Mouse (Mus musculus) retina, postnatal 1 day (tissue): ENCODE results near the gene Acap2.

Source experiments
- DNase-seq: peaks from one replicate; pipeline ENCODE4 v3.0.0-alpha.2; 2012

The Acap2 gene

DNA sequence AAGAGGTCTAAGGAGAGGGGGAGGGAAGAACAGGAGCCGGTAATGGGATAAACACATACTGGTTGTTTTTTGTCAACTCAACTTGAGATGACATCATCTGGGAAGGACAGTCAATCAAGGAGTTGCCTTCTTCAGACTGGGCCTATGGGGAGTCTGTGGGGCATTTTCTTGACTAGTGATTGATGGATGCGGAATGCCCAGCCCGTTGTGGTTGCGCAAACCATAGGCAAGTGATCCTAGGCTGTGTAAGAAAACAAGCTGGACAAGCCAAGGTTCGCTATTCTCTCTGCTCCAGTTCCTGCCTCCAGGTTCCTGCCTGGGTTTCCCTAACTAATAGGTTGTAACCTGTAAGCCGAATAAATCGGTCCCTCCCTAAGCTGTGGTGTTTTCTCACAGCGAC, 4.1 kb upstream of the Acap2 start:
- DNase-seq: no peak

- no peak for DNase-seq
Observed at GRCm38 (mm10) chr16:31204216-31204615, 3.2 kb upstream of the Acap2 start.

DNA sequence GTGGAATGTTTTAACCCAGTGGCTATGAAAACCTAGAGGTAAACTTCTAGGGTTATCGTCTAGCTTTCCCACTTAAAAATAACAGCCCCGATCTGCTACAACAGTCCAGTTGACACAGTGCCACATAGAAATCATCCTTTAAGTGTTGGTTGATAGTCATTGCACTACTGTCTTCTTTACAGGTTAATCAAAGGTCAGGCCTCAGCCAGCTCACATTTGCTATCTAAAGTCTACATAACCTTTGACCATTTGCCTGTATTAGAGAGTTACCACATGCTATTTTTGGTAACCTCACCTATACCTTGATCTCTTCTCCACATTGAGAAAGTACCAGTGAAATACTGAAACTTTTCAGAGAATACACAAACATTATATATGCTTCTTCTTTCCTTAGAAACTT, 659 bp upstream of the Acap2 start:
- no peak for DNase-seq

GRCm38 (mm10) chr16:31199926-31200789, 887 bp downstream of the Acap2 start:
- DNase-seq: peak; percentile 72

DNA sequence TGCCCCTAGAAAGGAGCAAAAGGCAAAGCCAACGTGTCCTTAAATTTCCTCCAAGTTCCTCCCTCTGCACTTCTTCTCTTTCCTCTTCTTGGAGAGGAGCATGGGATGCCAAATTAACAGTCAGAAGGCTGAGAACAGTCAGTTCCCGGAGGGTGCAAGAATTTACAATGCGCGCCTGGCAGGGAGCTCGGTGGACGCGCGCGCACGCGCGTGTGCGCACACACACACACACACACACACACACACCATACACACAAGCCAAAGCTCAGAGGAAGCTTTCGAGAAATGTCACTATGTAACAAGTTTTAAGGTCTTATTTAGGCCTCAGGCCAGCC, 1.5 kb downstream of the Acap2 start:
- DNase-seq: peak; percentile 61

DNA sequence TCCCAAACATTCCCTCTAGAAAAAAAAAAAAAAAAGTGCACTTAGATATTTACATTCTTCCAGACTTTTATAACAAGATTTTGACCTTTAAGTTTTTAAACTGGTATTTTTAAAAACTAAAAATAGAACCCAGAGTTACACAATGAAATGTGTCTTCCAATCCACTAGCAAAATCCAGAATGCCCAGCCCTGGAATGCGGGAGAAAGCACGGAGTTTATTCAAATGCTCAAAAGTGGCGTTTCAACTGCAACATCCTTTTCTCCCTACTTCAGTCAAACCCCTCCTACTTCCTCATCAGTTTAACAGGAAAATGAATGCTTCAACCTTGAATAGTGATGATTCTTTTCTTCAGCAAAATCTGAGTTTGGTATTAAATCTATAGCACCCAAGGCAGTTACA, 4.1 kb downstream of the Acap2 start:
- DNase-seq: no peak

GRCm38 (mm10) chr16:31192526-31192925, 8.5 kb downstream of the Acap2 start:
- DNase-seq: no peak

GRCm38 (mm10) chr16:31191818-31192217, 9.2 kb downstream of the Acap2 start:
- DNase-seq: no peak

GRCm38 (mm10) chr16:31190426-31190825, 10.6 kb downstream of the Acap2 start:
- DNase-seq: no peak

DNA sequence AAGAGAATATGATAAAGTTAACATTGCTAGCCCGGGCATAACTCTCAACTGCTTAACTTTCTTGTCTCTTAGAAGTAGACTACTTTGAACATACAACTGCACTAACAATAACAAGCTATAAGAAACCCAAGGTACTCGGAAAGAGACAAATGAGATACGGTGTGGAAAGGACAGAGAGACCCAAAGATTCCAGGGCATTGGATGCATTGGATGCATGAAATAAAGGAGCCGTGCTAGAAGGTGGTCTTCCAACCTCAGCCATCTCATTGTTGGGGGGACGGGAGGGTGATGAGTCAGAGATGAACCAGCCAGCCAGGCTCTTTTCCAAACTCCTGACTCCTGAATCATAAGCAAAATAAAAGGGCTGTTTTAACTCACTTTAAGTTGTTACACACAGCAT, 11.8 kb downstream of the Acap2 start:
- DNase-seq: no peak

DNA sequence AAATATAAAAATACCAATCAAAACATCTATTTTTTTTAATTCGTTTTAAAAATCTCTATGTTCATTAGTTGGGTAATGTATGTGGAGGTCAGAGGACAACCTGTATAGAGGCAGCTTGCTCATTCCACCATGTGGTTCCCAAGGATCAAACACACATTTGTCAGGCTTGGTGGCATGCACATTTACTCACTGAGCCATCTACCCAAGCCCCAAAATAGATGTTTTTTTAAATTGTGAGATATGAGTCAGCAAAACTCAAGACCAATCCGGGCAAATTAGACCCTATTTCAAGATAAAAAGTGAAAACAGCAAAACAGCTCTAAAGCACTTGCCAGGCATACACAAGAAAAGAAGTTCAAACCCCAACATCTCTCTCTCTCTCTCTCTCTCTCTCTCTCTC, 12.2 kb downstream of the Acap2 start:
- no peak for DNase-seq

DNA sequence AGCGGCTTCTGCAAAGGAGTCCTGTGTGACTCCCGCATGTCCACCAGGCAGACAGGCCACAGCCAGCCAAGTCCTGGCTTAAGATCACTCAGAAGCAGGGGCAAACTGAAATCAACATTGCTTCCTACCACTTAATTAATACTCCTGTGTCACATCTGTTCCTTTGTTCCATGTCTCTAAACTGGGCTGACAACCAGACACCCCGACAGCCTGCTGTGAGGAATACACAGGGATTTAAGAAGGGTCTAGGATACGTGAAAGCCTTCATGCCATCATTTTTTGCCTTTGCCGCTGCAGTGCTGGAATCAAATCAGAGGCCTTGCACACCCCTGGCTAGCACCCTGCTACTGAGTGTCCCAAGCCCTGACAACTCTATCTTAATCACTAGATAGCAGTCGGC, 12.8 kb downstream of the Acap2 start:
- peak; percentile 45 for DNase-seq

GRCm38 (mm10) chr16:31187192-31187591, 13.9 kb downstream of the Acap2 start:
- DNase-seq: no peak

DNA sequence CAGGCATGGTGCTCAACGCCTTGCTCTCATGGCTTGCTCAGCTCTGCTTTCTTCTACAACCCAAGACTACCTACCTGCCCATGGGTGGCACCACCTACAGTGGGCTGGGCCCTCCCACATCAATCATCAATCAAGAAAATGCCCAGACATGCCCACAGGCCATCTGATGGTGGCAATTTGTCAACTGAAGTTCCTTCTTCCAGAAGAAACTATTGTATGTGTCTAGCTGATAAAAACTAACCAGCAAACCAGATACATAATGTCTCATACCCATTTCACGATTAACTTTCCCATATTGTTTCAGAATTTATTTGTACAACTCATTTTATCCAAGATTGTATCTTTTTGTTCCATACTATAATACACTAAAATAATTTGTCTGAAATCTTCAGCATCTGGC, 15.3 kb downstream of the Acap2 start:
- DNase-seq: no peak

DNA sequence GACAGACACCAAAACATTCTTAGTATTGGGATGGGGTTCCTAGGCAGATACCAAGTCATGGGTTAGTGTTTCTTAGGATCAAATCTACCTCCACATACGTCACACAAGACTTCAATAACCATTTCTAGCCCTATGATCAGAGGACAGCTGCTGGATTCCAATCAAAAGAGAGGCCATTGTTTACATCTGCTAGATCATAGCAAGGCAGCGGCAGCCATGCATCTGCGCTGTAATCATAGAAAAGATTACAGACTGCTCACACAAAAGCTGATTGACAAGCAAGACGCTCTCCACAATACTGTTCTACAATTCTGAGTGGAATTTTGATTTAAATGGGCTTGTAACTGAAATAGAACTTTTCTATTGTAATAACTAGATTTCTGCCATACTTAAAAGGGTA, 16.3 kb downstream of the Acap2 start:
- peak; percentile 60 for DNase-seq

- DNase-seq: no peak
Observed at GRCm38 (mm10) chr16:31182576-31182975, 18.5 kb downstream of the Acap2 start.

DNA sequence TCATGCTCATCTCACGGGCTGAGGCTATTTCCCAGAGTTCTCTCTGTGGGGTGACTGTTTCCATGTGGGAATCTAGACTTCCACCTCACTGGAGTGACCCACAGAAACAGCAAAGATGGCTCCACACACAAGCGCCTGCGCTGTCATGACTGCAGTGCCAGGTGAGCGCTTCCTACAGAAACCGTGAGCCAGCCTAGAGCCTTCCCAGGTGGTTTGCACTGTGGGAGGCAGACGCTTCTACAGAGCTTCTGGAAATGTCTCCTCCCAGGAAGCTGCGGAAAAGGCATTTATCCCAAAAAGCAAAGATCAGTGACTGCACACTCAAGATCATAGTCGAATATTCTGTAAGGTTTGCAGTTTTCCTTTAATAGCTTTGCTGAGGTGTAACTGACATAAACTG, 20.2 kb downstream of the Acap2 start:
- DNase-seq: no peak

- DNase-seq: no peak
Observed at GRCm38 (mm10) chr16:31179384-31179783, 21.7 kb downstream of the Acap2 start.

DNA sequence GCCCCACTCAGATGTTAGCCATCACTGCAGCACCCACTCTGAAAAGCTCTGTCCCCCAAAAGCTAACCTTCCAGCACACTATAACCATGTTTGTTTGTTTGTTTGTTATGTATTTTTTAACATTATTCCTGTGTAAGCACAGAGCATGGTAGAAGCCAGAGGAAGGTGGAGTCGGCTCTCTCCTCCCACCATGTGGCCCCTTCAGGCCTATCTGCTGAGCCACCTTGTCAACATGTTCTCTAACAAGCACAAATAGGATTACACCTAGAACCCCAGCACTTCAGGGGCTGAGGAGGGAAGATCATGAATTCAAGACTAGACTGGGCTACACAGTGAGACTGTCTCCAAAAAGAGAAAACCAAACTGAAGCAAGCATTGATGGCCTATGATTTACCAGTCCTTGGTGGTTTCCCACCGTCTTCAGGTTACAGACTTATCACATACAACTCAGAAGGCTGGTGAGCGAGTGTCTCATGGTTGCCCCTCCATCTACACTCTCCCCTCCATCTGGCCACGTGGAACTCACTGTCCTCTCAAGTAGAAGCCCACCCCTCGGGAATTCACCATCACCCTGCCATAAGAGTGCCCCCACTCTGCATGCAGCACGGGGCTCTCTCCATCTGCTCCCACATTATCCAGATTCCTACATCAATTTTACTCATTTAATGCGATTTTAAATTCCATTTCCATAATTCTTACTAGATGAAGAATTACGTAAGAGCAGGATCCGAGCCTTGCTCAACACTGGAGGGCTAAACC, 26.0 kb downstream of the Acap2 start:
- DNase-seq: no peak

- DNase-seq: no peak
Observed at GRCm38 (mm10) chr16:31172229-31172628, 28.8 kb downstream of the Acap2 start.

- no peak for DNase-seq
Observed at GRCm38 (mm10) chr16:31171418-31171817, 29.6 kb downstream of the Acap2 start.

- DNase-seq: no peak
Observed at GRCm38 (mm10) chr16:31170297-31170696, 30.7 kb downstream of the Acap2 start.

DNA sequence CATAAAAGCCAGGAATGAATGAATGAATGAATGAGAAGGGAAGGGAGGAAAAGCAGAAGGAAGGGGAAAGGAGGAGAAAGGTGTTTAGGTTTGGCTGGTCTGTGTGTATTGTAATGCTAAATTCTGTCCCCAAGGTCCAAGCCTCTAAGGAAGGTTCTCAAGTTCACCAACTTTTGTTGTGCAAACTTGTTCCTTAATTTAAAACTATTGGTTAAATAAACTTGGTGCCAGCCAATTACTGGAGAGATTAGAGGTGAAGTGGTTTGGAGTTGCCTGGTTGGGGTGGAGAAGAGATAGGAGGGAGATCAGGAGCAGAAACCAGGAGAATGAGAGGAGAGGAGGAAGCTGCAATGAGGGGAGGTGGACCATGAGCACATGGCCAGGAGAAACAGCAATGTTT, 31.4 kb downstream of the Acap2 start:
- no peak for DNase-seq

DNA sequence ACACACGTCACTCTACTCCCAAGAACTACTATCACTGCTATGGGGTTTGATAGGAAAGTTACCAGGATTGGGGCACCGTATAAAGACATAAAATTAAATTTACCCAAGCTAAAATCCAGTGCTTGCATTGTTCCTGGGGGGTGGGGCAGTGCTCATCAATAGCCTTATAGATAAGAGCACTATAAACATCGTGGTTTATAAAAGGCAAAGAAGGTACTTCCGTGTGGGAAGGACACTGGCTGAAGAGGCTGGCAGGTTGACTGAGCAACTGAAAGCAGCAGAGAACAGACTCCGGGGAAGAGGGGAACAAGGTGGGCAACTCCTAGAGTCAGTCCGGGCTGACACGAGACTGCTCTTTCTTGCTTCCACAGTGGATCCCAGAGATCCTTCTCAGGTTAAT, 33.1 kb downstream of the Acap2 start:
- no peak for DNase-seq
